Mouse (Mus musculus) heart, adult 9 months (tissue): ENCODE measurements around the gene 9530003J23Rik.
"Not testable (repeated sequence)": the region's sequence is repeated elsewhere in the genome, so short reads cannot be mapped to it uniquely, and the experiment has no call there.

Experiments
- DNase-seq, 2 experiments: peaks; one replicate each; pipeline ENCODE4 v3.0.0; 2022; ENCODE audit warnings: low spot score in 2 of 2

The 9530003J23Rik gene

DNA sequence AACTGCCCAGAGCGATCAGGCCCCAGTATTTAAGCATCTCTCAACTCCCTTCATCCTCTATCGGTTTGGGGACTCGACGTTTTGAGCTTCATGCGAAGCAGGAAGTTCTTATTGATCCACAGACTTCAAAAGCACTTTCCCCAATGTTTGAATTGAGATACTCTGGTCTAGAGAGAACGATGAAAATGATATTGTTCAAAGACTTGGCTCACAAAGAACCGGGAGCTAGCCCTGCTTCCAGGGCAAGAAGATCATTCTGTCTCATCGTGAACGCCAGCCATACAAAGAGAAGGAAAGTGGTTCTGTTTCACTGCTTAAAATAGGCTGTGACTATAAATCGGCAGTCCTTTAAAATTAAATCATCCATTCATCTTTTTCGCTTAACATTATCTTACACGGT is at the start of gene 9530003J23Rik:
Gene 9530003J23Rik (minus strand): TSS at position 101 of the 400 bp plus-strand sequence.
- no peak for DNase-seq

DNA sequence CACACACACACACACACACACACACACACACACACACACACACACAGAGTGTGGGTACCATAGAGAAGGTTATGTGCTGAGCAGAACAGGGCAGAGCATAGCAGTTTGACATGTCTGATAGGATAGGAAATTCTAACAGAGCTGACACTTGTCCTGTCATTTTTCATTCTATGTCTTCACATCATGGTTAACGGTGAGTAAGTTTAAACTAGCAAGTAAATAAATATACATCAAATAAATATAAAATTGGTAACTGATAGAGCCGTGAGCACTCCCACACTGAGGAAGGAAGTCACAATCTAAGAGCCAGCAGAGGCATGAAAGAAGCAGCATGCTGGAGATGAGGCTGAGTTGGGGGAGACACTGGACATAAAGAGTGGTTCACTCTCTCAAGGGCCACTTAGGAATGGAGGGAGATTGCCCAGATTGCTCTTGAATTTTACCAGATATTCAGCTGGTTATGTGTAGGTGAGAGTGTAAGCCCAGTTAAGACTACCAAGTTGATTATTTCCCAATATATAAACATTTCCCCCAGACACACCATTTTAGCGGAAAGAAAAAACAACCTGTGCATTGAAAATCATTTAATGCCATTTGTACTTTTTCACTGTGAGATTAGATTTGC is 48.8 kb upstream of the 9530003J23Rik start:
- DNase-seq, result no peak

DNA sequence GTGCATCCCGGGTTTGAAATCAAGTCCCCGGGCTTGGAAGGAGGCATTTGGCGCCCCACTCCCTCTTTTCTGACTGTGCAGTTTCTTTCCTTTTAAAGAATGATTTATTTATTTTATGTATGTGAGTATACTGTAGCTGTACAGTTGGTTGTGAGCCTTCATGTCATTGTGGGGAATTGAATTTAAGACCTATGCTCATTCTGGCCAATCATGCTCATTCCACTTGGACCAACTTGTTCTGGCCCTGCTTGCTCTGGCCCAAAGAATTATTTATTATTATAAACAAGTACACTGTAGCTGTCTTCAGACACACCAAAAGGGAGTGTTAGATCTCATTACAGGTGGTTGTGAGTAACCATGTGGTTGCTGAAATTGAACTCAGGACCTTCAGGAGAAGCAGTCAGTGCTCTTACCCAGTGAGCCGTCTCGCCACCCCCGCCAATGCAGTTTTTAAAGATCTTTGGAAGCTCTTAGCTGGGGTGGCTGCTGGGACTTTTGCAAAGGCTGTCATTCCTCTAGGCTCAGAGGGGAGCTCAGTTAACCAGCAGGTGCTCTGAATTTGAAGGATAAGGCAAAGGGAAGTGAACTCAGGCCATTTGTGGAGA is 48.0 kb upstream of the 9530003J23Rik start:
- DNase-seq, result no peak

DNA sequence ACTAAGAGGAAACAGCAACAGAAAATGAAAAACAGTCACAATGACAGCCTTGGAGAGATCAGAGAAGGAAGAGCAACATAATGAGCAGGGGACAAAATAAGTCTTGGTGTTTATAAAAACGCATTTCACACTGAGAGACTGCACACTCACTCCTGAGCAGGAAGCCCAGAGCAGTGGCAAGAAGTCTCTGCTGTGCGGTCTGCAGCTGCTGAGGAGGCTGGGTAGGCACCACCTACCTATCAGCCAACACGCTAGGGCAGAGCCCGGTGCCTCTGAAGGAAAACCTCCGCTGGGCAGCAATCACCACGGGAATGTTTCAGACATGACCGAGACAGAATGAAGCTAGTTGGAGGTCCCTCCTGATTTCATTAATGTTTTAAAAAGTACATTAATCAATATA is 47.1 kb upstream of the 9530003J23Rik start:
- not testable (repeated sequence) for DNase-seq

DNA sequence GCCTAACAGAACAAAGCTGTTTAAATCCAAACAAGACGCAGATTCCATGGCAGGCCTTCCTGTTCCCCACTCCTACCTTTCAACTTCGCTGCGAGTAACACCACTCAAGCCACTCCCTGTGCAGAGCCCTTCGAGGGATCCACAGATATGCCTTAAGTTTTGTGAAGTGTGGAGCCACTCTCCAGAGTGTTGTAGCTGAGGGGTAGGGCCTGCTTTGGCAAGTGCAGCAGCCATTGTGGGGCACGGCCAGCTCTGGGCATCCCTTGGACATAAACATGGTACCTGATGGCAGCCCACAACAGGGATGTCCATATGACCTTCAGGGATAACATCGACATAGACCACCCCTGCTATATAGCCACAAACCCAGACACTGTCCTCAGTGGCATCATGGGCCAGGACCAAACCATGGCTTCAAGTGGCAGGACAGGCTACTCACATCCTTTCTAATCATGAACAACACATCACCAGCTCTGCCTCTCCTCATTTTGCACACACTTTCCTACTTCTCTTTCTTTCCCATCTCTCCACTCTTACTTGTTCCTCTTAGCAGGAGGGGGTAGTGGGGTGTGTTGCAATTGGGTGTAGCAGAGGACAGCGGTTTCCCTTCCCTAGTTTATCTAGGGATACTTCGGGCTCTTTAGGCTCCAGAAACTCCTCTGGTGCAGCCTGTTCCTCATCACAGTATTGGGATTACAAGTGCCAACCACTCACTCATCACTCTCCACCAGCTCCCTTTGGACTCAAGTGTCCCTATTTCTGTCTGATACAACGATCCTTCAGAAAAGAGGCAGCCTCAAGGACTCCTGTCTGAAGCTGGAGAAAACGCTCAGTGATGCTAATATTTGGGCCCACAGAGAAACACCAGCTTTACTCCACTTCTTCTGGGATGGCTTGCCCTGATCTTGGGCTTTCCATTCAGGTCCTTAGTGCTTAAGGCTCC is 46.3 kb upstream of the 9530003J23Rik start:
- DNase-seq, result peak in 1 of 2 experiments; percentile 20

DNA sequence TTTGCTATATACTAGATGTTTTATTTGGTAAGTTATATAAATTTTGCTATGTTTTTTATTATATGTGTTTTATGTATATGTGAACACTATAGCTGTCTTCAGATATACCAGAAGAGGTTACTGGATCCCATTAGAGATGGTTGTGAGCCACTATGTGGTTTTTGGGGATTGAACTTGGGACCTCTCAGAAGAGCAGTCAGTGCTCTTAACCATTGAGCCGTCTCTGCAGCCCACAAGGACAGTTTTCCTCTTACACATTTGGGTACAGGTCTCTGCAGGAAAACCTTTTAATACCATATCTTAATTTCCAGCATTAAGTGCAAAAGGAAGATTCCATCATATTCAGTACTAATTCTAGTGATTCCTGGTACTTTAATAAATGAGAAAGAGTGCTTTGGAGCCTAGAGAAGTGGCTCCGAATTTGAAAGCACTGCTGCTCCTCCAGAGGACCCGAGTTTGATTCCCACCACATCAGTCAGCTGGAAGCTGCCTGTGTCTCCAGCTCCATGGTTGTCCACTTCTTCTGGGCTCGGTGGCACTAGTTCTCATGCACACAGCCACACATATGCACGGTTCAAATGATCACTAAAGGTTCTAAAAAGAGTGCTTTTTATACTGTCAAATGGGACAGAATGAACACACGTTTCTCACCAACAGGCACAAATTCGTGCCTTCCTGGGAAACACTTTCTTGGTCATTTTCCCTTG is 45.5 kb upstream of the 9530003J23Rik start:
- no peak for DNase-seq

DNA sequence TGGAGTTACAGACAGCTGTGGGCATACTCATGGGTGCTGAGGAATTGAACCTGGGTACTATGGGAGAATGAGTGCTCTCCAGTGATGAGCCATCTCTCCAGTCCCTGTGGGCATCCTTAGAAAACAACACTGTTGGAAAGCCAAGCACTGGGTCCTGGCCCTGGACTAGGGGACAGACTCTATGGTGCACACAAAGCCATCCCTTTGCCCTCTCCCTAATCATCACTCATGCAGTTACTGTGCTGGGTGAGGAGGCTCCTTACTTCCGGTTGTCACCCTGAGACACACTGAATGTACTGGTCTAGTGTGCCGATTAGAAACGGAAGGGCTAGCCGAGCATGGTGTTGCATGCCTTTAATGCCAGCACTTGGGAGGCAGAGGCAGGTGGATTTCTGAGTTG is 44.7 kb upstream of the 9530003J23Rik start:
- DNase-seq, result not testable (repeated sequence)

DNA sequence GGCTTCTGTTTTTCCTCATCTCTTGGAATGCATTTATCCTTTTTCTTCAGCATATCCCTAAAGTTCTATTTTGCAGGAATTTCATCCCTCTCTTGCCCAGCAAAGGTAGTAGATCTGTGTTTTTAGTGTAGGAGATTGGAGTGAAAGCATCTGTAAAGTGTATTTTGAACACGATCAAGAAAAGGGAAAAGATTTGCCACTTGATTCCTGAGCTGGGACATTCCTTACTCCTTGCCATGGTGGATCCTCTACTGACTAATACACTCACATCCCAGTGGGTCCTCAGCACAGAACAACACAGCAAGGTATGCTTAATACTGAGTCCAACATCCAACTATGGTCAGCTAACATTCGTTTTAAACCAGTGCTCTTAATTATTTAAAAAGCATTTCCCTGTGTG is 44.0 kb upstream of the 9530003J23Rik start:
- no peak for DNase-seq

DNA sequence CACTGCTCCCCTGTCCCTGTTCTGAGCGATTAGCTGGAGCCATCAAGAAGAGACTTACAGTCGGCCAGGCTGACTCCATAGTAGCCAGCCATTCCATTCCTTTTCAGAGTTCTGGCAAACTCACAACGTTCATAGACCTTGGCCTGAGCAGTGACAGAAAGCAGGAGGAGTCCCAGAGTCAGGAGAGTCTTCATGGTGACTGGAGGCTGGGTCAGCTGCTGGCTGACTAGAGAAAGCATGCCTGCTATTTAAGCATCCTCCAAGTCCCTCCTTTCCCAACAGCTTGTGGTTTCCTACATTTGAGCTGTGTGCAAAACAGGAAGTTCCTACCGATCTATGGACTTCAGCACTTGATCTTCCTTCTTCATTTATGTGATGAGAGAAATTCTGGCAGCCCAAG is 43.5 kb upstream of the 9530003J23Rik start, which contains the start of gene Lyz2:
Gene Lyz2 (minus strand): TSS at position 273 of the 400 bp plus-strand sequence.
- peak; percentile 23 to 47 for DNase-seq

DNA sequence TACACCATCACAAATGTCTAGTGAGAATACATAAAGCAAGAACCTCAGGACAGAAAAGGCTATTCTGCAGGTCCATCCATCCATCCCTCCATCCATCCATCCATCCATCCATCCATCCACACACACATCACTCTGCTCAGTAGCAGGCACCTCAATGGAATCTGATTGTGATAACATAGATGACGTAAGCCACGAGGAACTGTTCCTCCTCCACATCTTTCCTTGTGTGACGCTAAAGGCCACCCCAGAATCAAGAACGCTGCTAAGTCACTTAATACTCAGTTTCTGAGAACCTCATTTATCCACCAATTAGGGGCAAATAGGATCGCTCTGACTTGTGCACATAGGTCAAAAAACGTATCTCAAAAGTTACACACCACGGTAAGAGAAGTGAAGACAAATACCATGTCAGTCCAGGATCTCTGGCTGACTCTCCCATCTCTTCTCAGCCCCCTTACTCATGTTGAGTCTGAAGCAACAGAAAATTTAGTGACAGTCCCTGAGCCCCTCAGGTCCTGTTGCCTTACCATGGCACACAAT is 42.9 kb upstream of the 9530003J23Rik start:
- no peak for DNase-seq

DNA sequence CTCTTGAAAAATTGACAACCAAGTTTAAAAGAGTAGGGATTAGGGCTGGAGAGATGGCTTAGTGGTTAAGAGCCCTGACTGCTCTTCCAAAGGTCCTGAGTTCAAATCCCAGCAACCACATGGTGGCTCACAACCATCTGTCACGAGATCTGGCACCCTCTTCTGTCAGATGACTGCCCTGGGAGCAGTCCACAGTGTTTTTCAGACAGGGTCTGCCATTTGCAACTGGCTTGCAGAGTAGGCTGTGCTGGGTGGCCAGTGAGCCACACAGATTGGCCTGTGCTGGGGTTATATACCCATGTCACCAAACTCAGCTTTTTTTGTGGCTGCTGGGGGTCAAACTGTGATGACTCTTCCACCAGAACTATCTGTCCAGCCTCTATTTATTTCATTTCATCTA is 41.5 kb upstream of the 9530003J23Rik start:
- DNase-seq, result no peak

DNA sequence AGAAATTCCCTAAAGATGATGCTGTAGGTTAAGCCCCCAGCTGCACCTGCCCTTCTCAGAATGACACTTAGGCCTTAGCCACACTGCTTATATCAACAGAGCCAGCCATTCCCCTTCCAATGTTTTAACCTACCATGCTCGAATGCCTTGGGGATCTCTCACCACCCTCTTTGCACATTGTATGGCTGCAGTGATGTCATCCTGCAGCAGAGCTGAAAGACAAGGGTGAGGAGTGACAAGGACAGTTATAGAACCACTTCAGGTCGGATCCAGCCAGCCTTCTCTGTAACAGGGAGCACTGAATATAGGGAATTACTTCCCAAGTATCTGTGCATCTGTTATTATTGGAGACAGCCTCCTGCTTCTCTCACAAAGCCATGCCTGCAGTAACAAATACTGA is 40.0 kb upstream of the 9530003J23Rik start:
- DNase-seq, result not testable (repeated sequence)

DNA sequence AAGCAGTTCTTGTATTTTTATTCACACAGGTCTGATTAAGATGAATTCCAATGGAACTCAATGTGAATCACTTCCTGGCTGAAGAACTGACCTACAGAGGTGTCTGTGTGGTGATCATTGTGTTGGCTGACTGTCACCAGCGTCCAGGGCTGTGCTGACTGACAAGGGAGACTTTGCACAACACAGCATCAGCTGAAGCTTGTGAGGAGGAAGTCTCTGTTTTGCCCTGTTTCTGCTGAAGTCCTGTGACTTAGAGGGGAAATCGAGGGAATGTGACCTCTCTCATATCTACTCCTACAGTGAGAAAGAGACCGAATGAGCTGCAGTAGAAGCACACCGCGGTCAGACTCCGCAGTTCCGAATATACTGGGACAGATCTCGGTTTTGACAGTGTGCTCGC is 39.3 kb upstream of the 9530003J23Rik start:
- not testable (repeated sequence) for DNase-seq

DNA sequence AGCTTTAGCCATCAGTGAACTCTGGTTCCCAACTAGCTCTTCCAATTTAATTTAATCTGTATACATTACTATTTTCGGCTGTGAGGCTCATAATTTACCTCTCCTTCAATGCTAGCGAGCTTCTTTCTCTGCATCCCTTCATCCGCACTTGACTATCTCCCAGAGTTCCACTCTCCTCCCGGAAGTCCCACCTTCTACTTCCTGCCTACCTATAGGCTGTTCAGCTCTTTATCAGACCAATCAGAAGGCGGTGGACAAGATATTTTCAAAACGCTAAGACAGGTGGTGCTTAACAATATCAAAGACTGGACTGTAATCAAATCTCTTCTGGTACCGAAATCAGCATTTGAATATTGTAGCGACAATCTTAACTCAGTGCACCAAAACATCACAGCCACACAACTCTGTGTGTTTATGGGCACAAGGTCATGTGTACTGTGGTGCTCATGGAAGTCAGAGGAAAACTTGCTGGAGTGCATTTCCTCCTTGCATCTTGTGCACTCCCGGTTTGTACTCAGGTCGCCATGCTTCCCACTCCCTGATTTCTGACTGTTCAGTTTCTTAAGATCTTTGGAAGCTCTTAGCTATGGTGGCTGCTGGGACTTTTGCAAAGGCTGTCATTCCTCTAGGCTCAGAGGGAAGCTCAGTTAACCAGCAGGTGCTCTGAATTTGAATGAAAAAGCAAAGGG is 37.3 kb upstream of the 9530003J23Rik start:
- DNase-seq, result no peak

DNA sequence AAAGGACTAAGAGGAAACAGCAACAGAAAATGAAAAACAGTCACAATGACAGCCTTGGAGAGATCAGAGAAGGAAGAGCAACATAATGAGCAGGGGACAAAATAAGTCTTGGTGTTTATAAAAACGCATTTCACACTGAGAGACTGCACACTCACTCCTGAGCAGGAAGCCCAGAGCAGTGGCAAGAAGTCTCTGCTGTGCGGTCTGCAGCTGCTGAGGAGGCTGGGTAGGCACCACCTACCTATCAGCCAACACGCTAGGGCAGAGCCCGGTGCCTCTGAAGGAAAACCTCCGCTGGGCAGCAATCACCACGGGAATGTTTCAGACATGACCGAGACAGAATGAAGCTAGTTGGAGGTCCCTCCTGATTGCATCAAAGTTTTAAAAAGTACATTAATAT is 36.1 kb upstream of the 9530003J23Rik start:
- not testable (repeated sequence) for DNase-seq

DNA sequence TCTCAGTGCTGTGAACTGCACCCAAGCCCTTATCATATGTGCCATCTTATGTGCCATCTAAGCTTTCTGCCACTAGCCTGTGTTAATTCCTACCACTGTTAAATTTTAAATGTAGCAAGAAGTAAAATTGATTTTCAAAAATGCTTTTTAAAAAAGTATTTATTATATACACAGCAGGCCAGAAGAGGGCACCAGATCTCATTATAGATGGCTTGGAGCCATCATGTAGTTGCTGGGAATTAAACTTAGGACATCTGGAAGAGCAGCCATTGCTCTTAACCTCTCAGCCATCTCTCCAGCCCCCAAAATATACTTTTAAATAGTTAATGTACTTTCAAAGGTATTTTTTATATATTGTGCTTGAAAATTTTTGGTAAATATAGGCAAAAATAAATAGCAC is 33.5 kb upstream of the 9530003J23Rik start:
- no peak for DNase-seq

DNA sequence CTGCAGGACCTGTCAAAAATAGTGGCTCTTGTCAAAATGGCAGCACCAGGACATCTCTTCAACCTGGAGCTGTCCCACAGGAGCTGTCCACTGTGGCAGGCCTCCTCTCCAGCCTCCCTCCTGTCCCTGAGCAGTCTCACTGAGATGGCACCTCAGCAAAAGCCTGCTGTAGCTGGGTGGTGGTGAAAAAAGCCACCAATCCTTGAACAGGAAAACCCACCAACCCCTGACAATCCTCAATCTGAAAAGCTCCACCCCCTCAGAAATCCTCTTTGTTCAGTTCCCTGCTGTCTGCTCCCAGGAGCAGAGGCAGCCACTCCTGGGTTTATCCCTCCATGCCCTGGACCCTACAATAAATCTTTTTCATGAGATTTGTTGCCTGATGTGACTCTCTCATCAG is 21.4 kb upstream of the 9530003J23Rik start:
- no peak for DNase-seq

DNA sequence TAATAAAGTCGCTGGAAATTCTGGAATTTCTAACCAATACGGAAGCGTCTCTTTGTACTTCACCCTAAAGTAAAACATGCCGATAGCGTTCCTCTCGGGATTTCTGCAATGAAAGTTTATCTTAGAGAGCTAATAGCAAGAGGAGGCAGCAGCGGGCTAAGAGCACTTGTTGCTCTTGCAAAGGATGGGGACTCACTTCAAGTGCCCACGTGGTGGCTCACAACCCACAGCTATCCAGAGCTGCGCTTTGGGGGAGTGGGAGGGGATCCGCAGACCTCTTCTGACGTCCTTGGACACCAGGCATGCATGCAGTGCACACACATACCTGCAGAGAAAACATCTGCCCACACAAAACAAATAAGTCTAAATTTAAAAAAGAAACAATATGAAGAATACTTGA is 2.6 kb downstream of the 9530003J23Rik start:
- no peak for DNase-seq

DNA sequence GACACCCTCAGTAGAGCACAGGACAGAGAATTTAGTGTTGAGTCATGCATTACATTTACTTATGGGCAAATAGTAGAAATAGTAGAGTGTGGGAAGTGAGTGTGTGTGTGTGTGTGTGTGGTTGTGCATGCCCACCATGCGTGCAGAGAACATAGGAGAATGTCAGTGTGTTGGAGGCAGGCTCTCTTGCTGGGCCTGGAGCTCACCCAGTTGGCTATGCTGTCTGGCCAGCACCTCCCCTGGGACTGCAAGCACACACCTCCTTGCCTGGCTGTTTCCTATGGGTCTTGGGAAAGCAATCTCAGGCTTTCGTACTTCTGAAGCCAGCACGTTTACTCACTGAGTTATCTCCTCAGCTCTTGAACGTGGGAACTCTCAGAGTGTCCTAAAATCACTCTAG is 3.7 kb downstream of the 9530003J23Rik start:
- no peak for DNase-seq

DNA sequence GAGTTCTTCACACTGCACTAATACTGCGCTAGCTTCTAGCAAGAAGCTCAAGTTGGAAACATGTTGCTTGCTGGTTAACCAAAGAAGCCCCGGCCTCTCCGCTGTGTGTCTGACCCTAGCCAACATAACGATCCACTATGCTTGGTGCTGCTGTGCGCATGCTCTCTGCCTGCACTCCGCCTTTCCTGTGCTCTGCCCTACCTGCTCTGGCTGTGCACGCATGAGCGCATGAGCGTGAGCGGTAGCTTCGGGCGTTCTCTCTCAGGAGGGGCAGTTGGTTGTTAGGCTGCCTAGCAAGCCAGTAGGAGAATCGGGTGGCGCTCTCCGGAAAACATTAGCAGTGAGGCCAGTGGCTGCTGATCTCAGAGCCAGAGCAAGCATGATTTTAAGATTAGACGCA is 8.7 kb downstream of the 9530003J23Rik start:
- DNase-seq, result no peak

DNA sequence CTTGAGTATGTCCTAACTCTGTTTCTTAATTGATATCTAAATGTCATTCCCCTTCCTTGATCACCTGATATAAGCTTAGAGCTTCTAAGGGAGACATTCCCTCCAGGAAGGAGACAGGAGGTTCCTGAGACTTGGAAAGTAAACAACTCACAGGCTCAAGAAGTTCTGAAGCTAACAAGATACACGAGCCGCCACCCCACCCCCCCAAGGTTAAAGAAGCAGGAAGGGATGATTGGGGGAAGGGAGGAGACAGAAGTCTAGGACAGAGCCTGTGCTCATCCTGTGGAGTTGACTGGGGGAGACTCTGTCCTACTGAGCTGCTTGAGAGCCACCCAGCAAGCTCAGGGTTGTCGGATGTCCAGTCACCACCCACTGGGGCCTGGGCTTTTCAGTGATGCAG is 12.5 kb downstream of the 9530003J23Rik start:
- DNase-seq, result no peak
